8 mouse cellular contexts compared by ENCODE assay signal in genomic region chr10:13005043-13005442, GRCm38 (mm10). TPM values are rescaled to one million over a fixed set of nuclear protein-coding genes. Genes with fewer than 3 reads are reported as not detected.
DNase-seq lines count a peak whose midpoint lies in the region; ATAC-seq and TF ChIP-seq lines count a peak whose summit lies in the region.

Gene Sf3b5 (plus strand): TSS chr10:13005343.

- WGBS in spleen, adult 2 months, result 88% methylated on average over 3 of the region's 3 CpGs
- 90% methylated on average over 3 of the region's 3 CpGs for WGBS in embryonic facial prominence, embryonic 13.5 days
- WGBS in limb, embryonic 11.5 days, result 92% methylated on average over 3 of the region's 3 CpGs
- WGBS in small intestine, adult 2 months, result 81% methylated on average over 3 of the region's 3 CpGs

- H3K27ac ChIP-seq in spleen, adult 2 months (ENCODE audit: insufficient read depth, low read length), result no peak within 1 kb of the TSS
- no peak within 1 kb of the TSS for H3K27ac ChIP-seq in embryonic facial prominence, embryonic 13.5 days
- H3K27ac ChIP-seq in limb, embryonic 11.5 days (replicated peaks; ENCODE audit: low read depth, low read length), result no peak within 1 kb of the TSS
- H3K27ac ChIP-seq in small intestine, adult 2 months (ENCODE audit: insufficient read depth, low read depth, low read length), result no peak within 1 kb of the TSS

- no peak for DNase-seq in spleen, adult 2 months (ENCODE audit: low read depth in 1 of 2, low spot score in 2 of 2)
- DNase-seq in spleen, postnatal 4 days (ENCODE audit: low spot score in 2 of 2), result no peak
- no peak for DNase-seq in limb, embryonic 11.5 days (ENCODE audit: low spot score)
- DNase-seq in left cerebral cortex, postnatal 25 days (ENCODE audit: low spot score in 2 of 2), result no peak
- no peak for DNase-seq in thymus, postnatal 25 days
- DNase-seq in spleen, postnatal 14 days (ENCODE audit: low spot score in 2 of 2), result no peak

- no peaks in the 10 kb centered on the region for H3K36me3 ChIP-seq in spleen, adult 2 months (ENCODE audit: control insufficient read depth, insufficient read depth, low read length)
- H3K36me3 ChIP-seq in embryonic facial prominence, embryonic 13.5 days, result no peaks in the 10 kb centered on the region
- H3K36me3 ChIP-seq in limb, embryonic 11.5 days (ENCODE audit: control insufficient read depth, insufficient read depth, low read length), result no peaks in the 10 kb centered on the region
- no peaks in the 10 kb centered on the region for H3K36me3 ChIP-seq in small intestine, adult 2 months (ENCODE audit: control insufficient read depth, insufficient read depth, low read length)

- ATAC-seq in embryonic facial prominence, embryonic 13.5 days (ENCODE audit: insufficient number of reproducible peaks, insufficient read depth, low FRiP score, low TSS enrichment, low read depth), result no peak
- ATAC-seq in limb, embryonic 11.5 days (ENCODE audit: insufficient number of reproducible peaks, low FRiP score, low TSS enrichment, low read depth), result no peak

- no peak within 1 kb of the TSS for H3K9ac ChIP-seq in embryonic facial prominence, embryonic 13.5 days
- no peak within 1 kb of the TSS for H3K9ac ChIP-seq in limb, embryonic 11.5 days (ENCODE audit: low read length)

- no peak for TF ChIP-seq POLR2A in spleen, adult 2 months (IDR thresholded peaks at IDR 0.05; ENCODE audit: low read depth, low read length)
- no peak for TF ChIP-seq POLR2A in small intestine, adult 2 months (IDR thresholded peaks at IDR 0.05; ENCODE audit: low read depth, low read length)

- H3K9me3 ChIP-seq in embryonic facial prominence, embryonic 13.5 days, result no peaks in the 10 kb centered on the region
- H3K9me3 ChIP-seq in limb, embryonic 11.5 days (ENCODE audit: control insufficient read depth, low read length), result no peaks in the 10 kb centered on the region

- no peaks in the 10 kb centered on the region for H3K4me1 ChIP-seq in spleen, adult 2 months (ENCODE audit: control insufficient read depth, insufficient read depth, insufficient read length)
- peaks cover 11% of the 10 kb centered on the region for H3K4me1 ChIP-seq in embryonic facial prominence, embryonic 13.5 days
- H3K4me1 ChIP-seq in limb, embryonic 11.5 days (ENCODE audit: control insufficient read depth, insufficient read depth, low read length), result peaks cover 6% of the 10 kb centered on the region; the same call in 1 of the 2 replicates
- peaks cover 3% of the 10 kb centered on the region; the same call in 1 of the 2 replicates for H3K4me1 ChIP-seq in small intestine, adult 2 months (ENCODE audit: control insufficient read depth, insufficient read depth, insufficient read length, low read length)

- H3K4me2 ChIP-seq in embryonic facial prominence, embryonic 13.5 days, result no peak within 1 kb of the TSS
- no peak within 1 kb of the TSS for H3K4me2 ChIP-seq in limb, embryonic 11.5 days (ENCODE audit: low read depth, severe bottlenecking)

- intact Hi-C loops in left cerebral cortex, postnatal 25 days (cut with DNase I), result loop anchor here (5.0 kb wide), 1 partner anchor 83 kb away; no protein-coding TSS in a partner anchor

- no peaks in the 10 kb centered on the region for H3K27me3 ChIP-seq in spleen, adult 2 months (ENCODE audit: control insufficient read depth, insufficient read depth, low read length)
- no peaks in the 10 kb centered on the region for H3K27me3 ChIP-seq in embryonic facial prominence, embryonic 13.5 days
- H3K27me3 ChIP-seq in limb, embryonic 11.5 days (ENCODE audit: control insufficient read depth, insufficient read depth, low read length), result no peaks in the 10 kb centered on the region
- H3K27me3 ChIP-seq in small intestine, adult 2 months (ENCODE audit: control insufficient read depth, insufficient read depth, low read length), result no peaks in the 10 kb centered on the region

- H3K4me3 ChIP-seq in spleen, adult 2 months (ENCODE audit: extremely low read depth, insufficient read depth, insufficient read length), result no peak within 1 kb of the TSS
- H3K4me3 ChIP-seq in embryonic facial prominence, embryonic 13.5 days, result no peak within 1 kb of the TSS
- H3K4me3 ChIP-seq in limb, embryonic 11.5 days (ENCODE audit: low read depth, low read length), result no peak within 1 kb of the TSS
- no peak within 1 kb of the TSS for H3K4me3 ChIP-seq in small intestine, adult 2 months (ENCODE audit: low read depth, low read length)

- TF ChIP-seq CTCF in spleen, adult 2 months (IDR thresholded peaks at IDR 0.05; ENCODE audit: extremely low read depth, insufficient read depth, insufficient read length, insufficient replicate concordance), result no peak
- no peak for TF ChIP-seq CTCF in small intestine, adult 2 months (IDR thresholded peaks at IDR 0.05; ENCODE audit: extremely low read depth, insufficient read length, insufficient replicate concordance, low read depth, low read length)

RNA-seq across cellular contexts. Expression of gene Sf3b5, which starts in this region (rescaled TPM):
- polyA plus RNA-seq in spleen, adult 2 months (2012; rRNA removed), result 30.6 and 39.2 TPM in 2 replicates
- polyA plus RNA-seq in embryonic facial prominence, embryonic 13.5 days (2015; fragmentation: Nextera tagmentation; extraction: Ambion mirVana), result 38.4 and 40.1 TPM in 2 replicates
- 42.7 and 45.7 TPM in 2 replicates for polyA plus RNA-seq in limb, embryonic 11.5 days (2014; fragmentation: Nextera tagmentation; extraction: Ambion mirVana)
- 28.0 and 40.2 TPM in 2 replicates for polyA plus RNA-seq in small intestine, adult 2 months (2012; rRNA removed)
- 1 to 10 TPM; 7.0 to 7.9 TPM for total RNA-seq in left cerebral cortex, postnatal 25 days (2021)
